Comparison of ENCODE assay signal across 22 mouse cellular contexts in genomic region chr6:50531920-50532319, GRCm38 (mm10). TPM values are rescaled to one million over a fixed set of nuclear protein-coding genes. Genes with fewer than 3 reads are reported as not detected.
DNase-seq lines count a peak whose midpoint lies in the region; ATAC-seq and TF ChIP-seq lines count a peak whose summit lies in the region.
"Had no signal": no experiment of that assay in that cellular context is flagged by ENCODE, and none has a peak within 500 bp of the region (broad histone marks: within the 10 kb centered on the region; RNA-seq: fewer than 3 reads in every experiment).

No protein-coding gene starts in this region.

- peak; percentile 38 for DNase-seq in embryo, embryonic 11 days
- no peak for DNase-seq in embryo, embryonic 10 days (ENCODE audit: low spot score)
- peak; percentile 57 for DNase-seq in kidney, adult 9 months
- peak; percentile 27 for DNase-seq in Patski (ENCODE audit: low read depth, low spot score)
- DNase-seq in kidney, postnatal 0 days (ENCODE audit: low spot score): peak; percentile 32
- DNase-seq in urinary bladder, postnatal 25 days (ENCODE audit: low spot score): no peak
- DNase-seq: B cell, adult 2 months; cerebellum, postnatal 14 days; gastrocnemius, postnatal 14 days; thymus, postnatal 25 days had no signal

- in situ Hi-C loops in Patski (cut with MboI; ENCODE audit: low pct_unique_long_range_greater_than_20kb): no loop called here

- no peaks in the 10 kb centered on the region for H3K27me3 ChIP-seq in kidney, embryonic 14.5 days (ENCODE audit: control insufficient read depth, insufficient read depth, low read length)
- H3K27me3 ChIP-seq in Patski: no peaks in the 10 kb centered on the region
- no peaks in the 10 kb centered on the region for H3K27me3 ChIP-seq in kidney, postnatal 0 days (ENCODE audit: insufficient read depth, low read length)
- H3K27me3 ChIP-seq: embryonic facial prominence, embryonic 13.5 days; forebrain, embryonic 12.5 days; neural tube, embryonic 12.5 days; stomach, embryonic 15.5 days had no signal

- no peak overlapping the region for H3K4me3 ChIP-seq in kidney, embryonic 14.5 days (ENCODE audit: low read length)
- no peak overlapping the region for H3K4me3 ChIP-seq in kidney, postnatal 0 days (replicated peaks; ENCODE audit: low read depth, low read length)
- H3K4me3 ChIP-seq: embryonic facial prominence, embryonic 13.5 days; forebrain, embryonic 12.5 days; hindbrain, embryonic 15.5 days; left cerebral cortex, adult 2 months; liver, embryonic 15.5 days; neural tube, embryonic 12.5 days; stomach, embryonic 15.5 days had no signal

- no peak overlapping the region for H3K4me2 ChIP-seq in kidney, embryonic 14.5 days (replicated peaks; ENCODE audit: low read depth, low read length)
- H3K4me2 ChIP-seq in kidney, postnatal 0 days (ENCODE audit: low read length): no peak overlapping the region
- H3K4me2 ChIP-seq: embryonic facial prominence, embryonic 13.5 days; forebrain, embryonic 12.5 days; heart, embryonic 11.5 days; hindbrain, embryonic 15.5 days; liver, embryonic 15.5 days; neural tube, embryonic 12.5 days; stomach, embryonic 15.5 days had no signal

- POLR2A ChIA-PET in Patski (lab: Charles Lee): no interaction called here

- CTCF ChIA-PET in Patski (lab: Charles Lee): interaction anchor here (1.0 to 1.7 kb wide), 2 partner anchors 144 to 219 kb away, joined by 3 to 4 read pairs; no protein-coding TSS in a partner anchor

- H3K9ac ChIP-seq in kidney, embryonic 14.5 days (ENCODE audit: low read depth, low read length): no peak overlapping the region
- no peak overlapping the region for H3K9ac ChIP-seq in kidney, postnatal 0 days (ENCODE audit: low read depth, low read length)
- H3K9ac ChIP-seq: embryonic facial prominence, embryonic 13.5 days; forebrain, embryonic 12.5 days; hindbrain, embryonic 15.5 days; liver, embryonic 15.5 days; neural tube, embryonic 12.5 days; stomach, embryonic 15.5 days had no signal

- no peak for ATAC-seq in kidney, embryonic 14.5 days (ENCODE audit: low FRiP score, low TSS enrichment)
- no peak for ATAC-seq in Patski
- ATAC-seq in kidney, postnatal 0 days (replicated peaks; ENCODE audit: low FRiP score, low read depth): no peak
- ATAC-seq: activated CD4-positive, CD25-positive, alpha-beta regulatory T cell, adult 4 months; intestine, postnatal 0 days; lung, postnatal 0 days had no signal

- no peak for TF ChIP-seq CTCF in Patski (IDR thresholded peaks at IDR 0.05)
- TF ChIP-seq CTCF in kidney, postnatal 0 days (IDR thresholded peaks at IDR 0.05; ENCODE audit: low read depth): no peak

- no peak overlapping the region for H3K27ac ChIP-seq in kidney, embryonic 14.5 days (ENCODE audit: low read depth, low read length)
- H3K27ac ChIP-seq in kidney, postnatal 0 days: no peak overlapping the region
- H3K27ac ChIP-seq: embryonic facial prominence, embryonic 13.5 days; forebrain, embryonic 12.5 days; hindbrain, embryonic 15.5 days; left cerebral cortex, adult 2 months; liver, embryonic 15.5 days; neural tube, embryonic 12.5 days; stomach, embryonic 15.5 days had no signal

- no peaks in the 10 kb centered on the region for H3K4me1 ChIP-seq in kidney, embryonic 14.5 days (ENCODE audit: control insufficient read depth, insufficient read depth, low read length)
- 0 out of 2 replicates have a peak, but pooled peaks cover 5% of the 10 kb centered on the region for H3K4me1 ChIP-seq in kidney, postnatal 0 days (replicated peaks; ENCODE audit: insufficient read depth, low read length)
- H3K4me1 ChIP-seq: liver, embryonic 15.5 days; neural tube, embryonic 12.5 days had no signal

- no peaks in the 10 kb centered on the region for H3K36me3 ChIP-seq in kidney, embryonic 14.5 days (ENCODE audit: control insufficient read depth, insufficient read depth, low read length)
- no peaks in the 10 kb centered on the region for H3K36me3 ChIP-seq in kidney, postnatal 0 days (ENCODE audit: insufficient read depth, low read length)
- H3K36me3 ChIP-seq: embryonic facial prominence, embryonic 13.5 days; forebrain, embryonic 12.5 days; hindbrain, embryonic 15.5 days; liver, embryonic 15.5 days; neural tube, embryonic 12.5 days; stomach, embryonic 15.5 days had no signal

- 74% methylated on average over 8 of the region's 8 CpGs for WGBS in kidney, embryonic 14.5 days
- WGBS in kidney, postnatal 0 days: 61% methylated on average over 8 of the region's 8 CpGs

- H3K9me3 ChIP-seq in kidney, embryonic 14.5 days (ENCODE audit: control insufficient read depth, low read length): no peaks in the 10 kb centered on the region
- no peaks in the 10 kb centered on the region; the same call in 1 of the 2 replicates for H3K9me3 ChIP-seq in kidney, postnatal 0 days (replicated peaks; ENCODE audit: low read length)
- H3K9me3 ChIP-seq: embryonic facial prominence, embryonic 13.5 days; forebrain, embryonic 12.5 days; hindbrain, embryonic 15.5 days; liver, embryonic 15.5 days; neural tube, embryonic 12.5 days; stomach, embryonic 15.5 days had no signal

RNA-seq across cellular contexts. Expression of gene Cycs, which starts 34.4 kb away (rescaled TPM):
- 79.5 and 97.6 TPM in 2 replicates for polyA plus RNA-seq in kidney, embryonic 14.5 days (2014; fragmentation: Nextera tagmentation; extraction: Ambion mirVana)
- polyA plus RNA-seq in Patski (2021): 46.1 TPM
- 122 and 134 TPM in 2 replicates for polyA plus RNA-seq in kidney, postnatal 0 days (2015; fragmentation: Nextera tagmentation; extraction: Ambion mirVana)

Comparison
In these comparisons a context has a peak if more than half of its experiments do, and no peak if none do; other contexts are left out.
1. DNase-seq: peak in embryo, embryonic 11 days (single experiment), kidney, adult 9 months (single experiment), Patski (single experiment) and kidney, postnatal 0 days (single experiment); none in embryo, embryonic 10 days (single experiment) and urinary bladder, postnatal 25 days (single experiment).